Mouse (Mus musculus) mesoderm, embryonic 11.5 days (tissue): ENCODE measurements around the gene Ciao1.
A peak's percentile ranks its signal among the peaks of the same experiment; 100 is the strongest.
"Not testable (repeated sequence)": the region's sequence is repeated elsewhere in the genome, so short reads cannot be mapped to it uniquely, and the experiment has no call there.

Experiments used
- DNase-seq: peaks from one replicate; pipeline ENCODE4 v3.0.0-alpha.2; 2012; ENCODE audit warnings: low read depth, low spot score

The Ciao1 gene

GRCm38 (mm10) chr2:127250291-127251008 is 2.8 kb upstream of the Ciao1 start:
- no peak for DNase-seq

- DNase-seq, result peak; percentile 12
Observed at GRCm38 (mm10) chr2:127248334-127249004, 853 bp upstream of the Ciao1 start.

GRCm38 (mm10) chr2:127240065-127240464 is 7.6 kb downstream of the Ciao1 start:
- no peak for DNase-seq

- no peak for DNase-seq
Observed at GRCm38 (mm10) chr2:127237897-127238610, 9.6 kb downstream of the Ciao1 start.

GRCm38 (mm10) chr2:127225261-127225660 is 22.4 kb downstream of the Ciao1 start:
- no peak for DNase-seq

GRCm38 (mm10) chr2:127217746-127218145 is 29.9 kb downstream of the Ciao1 start:
- no peak for DNase-seq

GRCm38 (mm10) chr2:127210701-127211100 is 36.9 kb downstream of the Ciao1 start:
- no peak for DNase-seq

- no peak for DNase-seq
Observed at GRCm38 (mm10) chr2:127208452-127208769, 39.2 kb downstream of the Ciao1 start.

- DNase-seq, result peak; percentile 96
Observed at GRCm38 (mm10) chr2:127207547-127208451, 39.8 kb downstream of the Ciao1 start, which contains the start of the genes 1810024B03Rik and Snrnp200. Gene 1810024B03Rik (minus strand): TSS chr2:127208280. Gene Snrnp200 (plus strand): TSS chr2:127208386.

GRCm38 (mm10) chr2:127206916-127207315 is 40.7 kb downstream of the Ciao1 start:
- DNase-seq, result no peak

- DNase-seq, result not testable (repeated sequence)
Observed at GRCm38 (mm10) chr2:127205936-127206335, 41.7 kb downstream of the Ciao1 start.

- DNase-seq, result peak; percentile 72
Observed at GRCm38 (mm10) chr2:127204932-127205331, 42.7 kb downstream of the Ciao1 start.
